Mouse (Mus musculus): ENCODE measurements at regions not wholly inside any gene's neighbourhood (a gene's known extent, or its start where the extent isn't known, plus 50 kb on each side); places are given as distances from the start of the nearest gene placed in this dataset.
"Not testable (repeated sequence)": the region's sequence is repeated elsewhere in the genome, so short reads cannot be mapped to it uniquely, and the experiment has no call there.

- H3K27ac ChIP-seq (ENCODE audit: insufficient read depth, low read depth, low read length) = no peak overlapping the region
- no peak for TF ChIP-seq CTCF (conservative IDR thresholded peaks at IDR 0.05; ENCODE audit: insufficient read depth, insufficient read length, low read depth, low read length)
- TF ChIP-seq POLR2A (IDR thresholded peaks at IDR 0.05; ENCODE audit: low read depth, low read length) = no peak
- no peaks in the 10 kb centered on the region for H3K4me1 ChIP-seq (ENCODE audit: control insufficient read depth, insufficient read depth, low read length)
- H3K36me3 ChIP-seq (ENCODE audit: control insufficient read depth, insufficient read depth, low read length) = no peaks in the 10 kb centered on the region
- 79% methylated on average over 6 of the region's 6 CpGs for WGBS
- no peak for DNase-seq
- H3K27me3 ChIP-seq (replicated peaks; ENCODE audit: control insufficient read depth, insufficient read depth, low read length) = no peaks in the 10 kb centered on the region
- H3K4me3 ChIP-seq (ENCODE audit: insufficient read depth, low read depth, low read length) = no peak overlapping the region
Observed at GRCm38 (mm10) chr14:89642836-89643235, 1171.6 kb upstream of the Pcdh20 start.

- DNase-seq = no peak
- no peak overlapping the region for H3K4me3 ChIP-seq (ENCODE audit: insufficient read depth, low read depth, low read length)
- no peak overlapping the region for H3K27ac ChIP-seq (ENCODE audit: insufficient read depth, low read depth, low read length)
- no peaks in the 10 kb centered on the region for H3K36me3 ChIP-seq (ENCODE audit: control insufficient read depth, insufficient read depth, low read length)
- H3K4me1 ChIP-seq (ENCODE audit: control insufficient read depth, insufficient read depth, low read length) = no peaks in the 10 kb centered on the region
- H3K27me3 ChIP-seq (replicated peaks; ENCODE audit: control insufficient read depth, insufficient read depth, low read length) = no peaks in the 10 kb centered on the region
- 77% methylated on average over 6 of the region's 6 CpGs for WGBS
- TF ChIP-seq POLR2A (IDR thresholded peaks at IDR 0.05; ENCODE audit: low read depth, low read length) (no peak), CTCF (conservative IDR thresholded peaks at IDR 0.05; ENCODE audit: insufficient read depth, insufficient read length, low read depth, low read length) (no peak)
Observed at GRCm38 (mm10) chr14:89639322-89639721, 1168.1 kb upstream of the Pcdh20 start.

- H3K27ac ChIP-seq (ENCODE audit: insufficient read depth, low read depth, low read length) = no peak overlapping the region
- TF ChIP-seq CTCF (conservative IDR thresholded peaks at IDR 0.05; ENCODE audit: insufficient read depth, insufficient read length, low read depth, low read length) (no peak), POLR2A (IDR thresholded peaks at IDR 0.05; ENCODE audit: low read depth, low read length) (no peak)
- no peaks in the 10 kb centered on the region for H3K4me1 ChIP-seq (ENCODE audit: control insufficient read depth, insufficient read depth, low read length)
- H3K27me3 ChIP-seq (replicated peaks; ENCODE audit: control insufficient read depth, insufficient read depth, low read length) = no peaks in the 10 kb centered on the region
- H3K36me3 ChIP-seq (ENCODE audit: control insufficient read depth, insufficient read depth, low read length) = no peaks in the 10 kb centered on the region
- DNase-seq = no peak
- 57% methylated on average over 2 of the region's 2 CpGs for WGBS
- H3K4me3 ChIP-seq (ENCODE audit: insufficient read depth, low read depth, low read length) = no peak overlapping the region
Observed at GRCm38 (mm10) chr14:89636689-89637088, 1165.5 kb upstream of the Pcdh20 start.

- Histone ChIP-seq H3K27ac (ENCODE audit: insufficient read depth, low read depth, low read length) (no peak overlapping the region), H3K4me3 (ENCODE audit: insufficient read depth, low read depth, low read length) (no peak overlapping the region), H3K27me3 (replicated peaks; ENCODE audit: control insufficient read depth, insufficient read depth, low read length) (no peaks in the 10 kb centered on the region), H3K4me1 (ENCODE audit: control insufficient read depth, insufficient read depth, low read length) (no peaks in the 10 kb centered on the region), H3K36me3 (ENCODE audit: control insufficient read depth, insufficient read depth, low read length) (no peaks in the 10 kb centered on the region)
- TF ChIP-seq POLR2A (IDR thresholded peaks at IDR 0.05; ENCODE audit: low read depth, low read length) = no peak
- no peak for TF ChIP-seq CTCF (conservative IDR thresholded peaks at IDR 0.05; ENCODE audit: insufficient read depth, insufficient read length, low read depth, low read length)
- no peak for DNase-seq
- 52% methylated on average over 1 of the region's 1 CpGs for WGBS
Observed at GRCm38 (mm10) chr14:89634559-89635124, 1163.4 kb upstream of the Pcdh20 start.

- WGBS = 89% methylated on average over 1 of the region's 1 CpGs
- no peaks in the 10 kb centered on the region for H3K27me3 ChIP-seq (replicated peaks; ENCODE audit: control insufficient read depth, insufficient read depth, low read length)
- TF ChIP-seq POLR2A (IDR thresholded peaks at IDR 0.05; ENCODE audit: low read depth, low read length) (no peak), CTCF (conservative IDR thresholded peaks at IDR 0.05; ENCODE audit: insufficient read depth, insufficient read length, low read depth, low read length) (no peak)
- H3K4me1 ChIP-seq (ENCODE audit: control insufficient read depth, insufficient read depth, low read length) = no peaks in the 10 kb centered on the region
- no peak for DNase-seq
- H3K36me3 ChIP-seq (ENCODE audit: control insufficient read depth, insufficient read depth, low read length) = no peaks in the 10 kb centered on the region
- H3K27ac ChIP-seq (ENCODE audit: insufficient read depth, low read depth, low read length) = no peak overlapping the region
- H3K4me3 ChIP-seq (ENCODE audit: insufficient read depth, low read depth, low read length) = no peak overlapping the region
Observed at GRCm38 (mm10) chr14:89633654-89634053, 1162.5 kb upstream of the Pcdh20 start.

- no peak for DNase-seq
- TF ChIP-seq POLR2A (IDR thresholded peaks at IDR 0.05; ENCODE audit: low read depth, low read length) (no peak), CTCF (conservative IDR thresholded peaks at IDR 0.05; ENCODE audit: insufficient read depth, insufficient read length, low read depth, low read length) (no peak)
- Histone ChIP-seq H3K27ac (ENCODE audit: insufficient read depth, low read depth, low read length) (no peak overlapping the region), H3K36me3 (ENCODE audit: control insufficient read depth, insufficient read depth, low read length) (no peaks in the 10 kb centered on the region), H3K4me1 (ENCODE audit: control insufficient read depth, insufficient read depth, low read length) (no peaks in the 10 kb centered on the region), H3K27me3 (replicated peaks; ENCODE audit: control insufficient read depth, insufficient read depth, low read length) (no peaks in the 10 kb centered on the region), H3K4me3 (ENCODE audit: insufficient read depth, low read depth, low read length) (no peak overlapping the region)
- WGBS = 50% methylated on average over 2 of the region's 2 CpGs
Observed at GRCm38 (mm10) chr14:89610670-89611069, 1139.5 kb upstream of the Pcdh20 start.

GRCm38 (mm10) chr14:89609666-89610448, 1138.7 kb upstream of the Pcdh20 start:
- 53% methylated on average over 10 of the region's 10 CpGs for WGBS
- DNase-seq; H3K4me3 ChIP-seq (ENCODE audit: insufficient read depth, low read depth, low read length); H3K27me3 ChIP-seq (replicated peaks; ENCODE audit: control insufficient read depth, insufficient read depth, low read length); H3K4me1 ChIP-seq (ENCODE audit: control insufficient read depth, insufficient read depth, low read length); H3K36me3 ChIP-seq (ENCODE audit: control insufficient read depth, insufficient read depth, low read length): not testable (repeated sequence)
- peak overlapping the region; percentile 80 for H3K27ac ChIP-seq (ENCODE audit: insufficient read depth, low read depth, low read length)

Measured in kidney, adult 2 months (tissue).